Mouse (Mus musculus) kidney, adult 9 months (tissue): ENCODE results near the gene Amotl2.

Source experiments
- DNase-seq: peaks from one replicate; pipeline ENCODE4 v3.0.0; 2022

Gene Amotl2

DNA sequence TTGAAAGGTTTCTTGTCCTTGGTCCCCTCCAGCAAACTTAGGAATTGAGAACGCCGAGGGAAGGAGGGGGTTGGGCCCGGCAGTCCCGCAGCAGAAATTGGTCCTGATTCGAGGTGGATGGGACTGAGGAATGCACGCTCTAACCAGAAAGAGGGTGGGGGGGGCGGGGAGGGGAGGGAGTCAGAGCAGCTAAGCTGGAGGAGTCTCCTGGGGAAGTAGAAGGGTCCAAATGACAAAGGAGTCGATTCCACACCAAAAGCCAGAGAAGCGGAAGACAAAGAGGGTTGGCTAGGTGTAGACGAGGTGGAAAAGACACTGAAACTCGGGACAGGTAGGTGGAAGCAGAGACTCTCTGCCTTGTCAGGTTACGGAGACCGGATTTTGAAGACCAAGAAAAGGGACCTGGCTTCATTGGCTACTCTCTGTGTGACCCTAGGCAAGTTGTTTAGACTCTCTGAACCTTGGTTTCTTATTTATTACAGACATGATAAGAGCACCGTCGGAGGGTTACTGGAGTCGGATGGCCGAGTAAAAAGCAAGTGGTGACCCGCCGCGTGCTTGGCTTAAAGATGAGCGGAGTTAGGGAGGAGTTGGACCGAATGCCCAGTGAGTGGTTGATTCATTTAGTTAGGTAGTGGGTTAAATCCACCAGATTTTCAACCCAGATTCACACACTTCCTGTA lies at the start of gene Amotl2:
Gene Amotl2 (plus strand): TSS at position 192 of the 683 bp plus-strand sequence.
- no peak for DNase-seq

DNA sequence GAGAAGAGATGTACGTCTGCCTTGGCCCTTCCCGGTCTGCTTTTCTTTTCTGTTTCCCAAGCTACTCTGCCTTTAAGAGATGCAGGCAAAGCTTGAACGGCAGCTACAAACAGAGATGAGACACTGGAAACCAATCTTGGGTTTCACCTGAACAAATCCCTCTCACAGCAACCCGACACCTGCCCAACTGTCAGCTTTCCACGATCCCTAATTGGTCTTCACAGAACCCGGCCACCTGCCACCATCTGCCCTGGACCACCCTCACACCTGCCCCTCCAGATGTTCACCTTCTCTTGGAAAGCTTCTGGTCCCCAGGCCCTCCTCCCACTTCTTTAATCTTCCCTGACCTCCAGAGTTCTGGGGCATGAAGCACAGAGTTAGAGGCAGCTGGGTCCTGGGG lies 48.4 kb upstream of the Amotl2 start:
- DNase-seq, result no peak

GRCm38 (mm10) chr9:102668906-102669305 lies 47.6 kb upstream of the Amotl2 start:
- no peak for DNase-seq

DNA sequence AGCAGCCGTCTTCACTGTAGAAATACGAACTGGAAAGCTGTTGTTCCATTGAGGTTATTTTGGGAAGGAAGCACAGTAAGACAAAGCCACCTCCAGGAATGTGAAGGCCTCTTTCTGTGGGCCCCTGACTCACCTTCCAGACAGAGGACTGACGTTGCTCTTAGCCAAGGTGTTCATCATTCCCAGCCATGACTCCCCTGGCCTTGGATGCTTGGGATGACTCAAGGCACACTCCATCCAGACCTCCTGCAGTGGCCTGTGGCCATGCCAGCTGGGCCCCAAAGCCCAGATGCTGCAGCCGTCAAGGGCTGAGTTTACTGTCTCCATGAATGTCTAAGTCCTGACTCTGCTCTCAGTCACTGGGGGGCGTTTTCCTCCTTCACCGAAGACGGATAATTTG lies 43.1 kb upstream of the Amotl2 start:
- no peak for DNase-seq

GRCm38 (mm10) chr9:102675922-102676321 lies 40.5 kb upstream of the Amotl2 start:
- DNase-seq, result no peak

GRCm38 (mm10) chr9:102681470-102681869 lies 35.0 kb upstream of the Amotl2 start:
- no peak for DNase-seq

- DNase-seq, result no peak
Measured at GRCm38 (mm10) chr9:102687943-102688342, 28.5 kb upstream of the Amotl2 start.

GRCm38 (mm10) chr9:102689406-102689939 lies 27.0 kb upstream of the Amotl2 start:
- no peak for DNase-seq

DNA sequence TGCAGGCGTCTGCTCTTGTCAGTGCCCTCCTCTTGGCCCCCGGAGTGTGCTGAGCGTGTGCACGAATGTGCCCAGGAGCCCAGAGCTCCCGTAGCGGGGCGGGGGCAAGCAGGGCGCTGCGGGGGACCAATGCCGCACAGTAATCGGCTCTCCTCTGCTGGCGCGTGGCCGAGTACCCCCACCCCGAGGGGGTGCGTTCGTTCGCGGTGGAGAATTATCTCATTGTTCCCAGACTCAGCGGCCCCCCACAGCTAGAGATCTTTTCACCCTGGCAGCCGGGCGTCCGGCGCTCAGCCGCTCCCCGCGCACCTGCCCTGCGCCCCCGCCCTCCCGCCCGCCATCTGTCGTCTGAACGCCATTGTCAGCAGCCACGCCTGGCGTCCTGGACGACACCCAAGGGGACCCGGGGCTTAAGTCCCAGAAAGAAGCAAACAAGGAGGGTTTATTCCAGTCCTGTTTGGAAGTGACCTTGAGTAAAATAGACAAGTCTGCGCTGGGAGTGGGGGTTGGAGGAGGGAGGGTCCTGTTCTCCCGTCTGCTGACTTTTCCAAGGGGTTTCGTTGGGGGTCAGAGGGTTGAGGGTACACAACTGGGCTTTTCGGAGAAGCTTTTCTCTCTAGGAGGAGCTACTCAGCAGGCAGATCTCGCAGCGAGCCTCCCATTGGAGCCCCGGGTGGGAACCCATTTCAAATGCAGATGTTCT lies 26.4 kb upstream of the Amotl2 start:
- no peak for DNase-seq

DNA sequence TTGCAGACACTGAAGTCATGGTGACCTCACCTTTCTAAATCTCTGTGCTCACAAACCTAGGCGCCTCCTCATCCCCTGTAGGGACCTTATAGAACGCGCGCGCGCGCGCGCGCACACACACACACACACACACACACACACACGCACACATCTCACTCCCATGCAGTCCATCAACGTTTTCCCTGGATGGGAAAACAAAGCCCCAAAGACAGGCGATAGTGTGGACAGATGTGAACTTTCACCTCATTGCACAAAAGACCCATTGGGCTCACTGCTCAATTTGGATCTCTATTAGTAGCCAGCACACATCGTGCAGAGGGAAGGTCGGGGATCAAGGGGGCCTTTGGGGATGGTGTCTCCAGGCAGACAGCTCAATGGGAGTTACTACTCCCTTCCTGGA lies 25.6 kb upstream of the Amotl2 start:
- DNase-seq, result no peak

GRCm38 (mm10) chr9:102692564-102693475 lies 23.7 kb upstream of the Amotl2 start:
- no peak for DNase-seq

GRCm38 (mm10) chr9:102701042-102701441 lies 15.4 kb upstream of the Amotl2 start:
- DNase-seq, result no peak

- peak; percentile 47 for DNase-seq
Measured at GRCm38 (mm10) chr9:102709504-102710135, 6.9 kb upstream of the Amotl2 start.

DNA sequence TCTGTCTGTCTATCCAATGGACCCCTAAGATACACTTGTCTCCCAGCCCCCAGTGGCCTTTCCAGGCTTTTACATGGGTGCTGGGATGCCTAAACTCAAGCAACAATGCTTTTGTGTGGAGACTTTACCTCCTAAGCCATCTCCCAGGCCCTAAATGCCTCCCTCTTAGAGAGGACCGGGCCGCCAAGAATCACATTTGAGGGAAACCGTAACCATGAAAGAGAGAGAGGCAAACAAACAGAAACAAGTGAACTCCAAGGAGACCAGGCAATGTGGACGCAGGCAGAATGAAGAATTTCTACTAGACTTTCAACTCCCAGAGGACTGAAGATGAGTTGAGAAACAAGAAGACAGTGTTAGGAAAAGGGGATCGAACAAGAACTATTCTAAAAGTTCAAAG lies 6.0 kb upstream of the Amotl2 start:
- no peak for DNase-seq

- peak; percentile 79 for DNase-seq
Measured at GRCm38 (mm10) chr9:102713797-102714196, 2.7 kb upstream of the Amotl2 start.

GRCm38 (mm10) chr9:102714893-102715505 lies 1.5 kb upstream of the Amotl2 start:
- peak; percentile 63 for DNase-seq

GRCm38 (mm10) chr9:102715506-102715900 lies 969 bp upstream of the Amotl2 start:
- peak; percentile 76 for DNase-seq

GRCm38 (mm10) chr9:102717164-102717885 lies 853 bp downstream of the Amotl2 start:
- peak; percentile 98 for DNase-seq

DNA sequence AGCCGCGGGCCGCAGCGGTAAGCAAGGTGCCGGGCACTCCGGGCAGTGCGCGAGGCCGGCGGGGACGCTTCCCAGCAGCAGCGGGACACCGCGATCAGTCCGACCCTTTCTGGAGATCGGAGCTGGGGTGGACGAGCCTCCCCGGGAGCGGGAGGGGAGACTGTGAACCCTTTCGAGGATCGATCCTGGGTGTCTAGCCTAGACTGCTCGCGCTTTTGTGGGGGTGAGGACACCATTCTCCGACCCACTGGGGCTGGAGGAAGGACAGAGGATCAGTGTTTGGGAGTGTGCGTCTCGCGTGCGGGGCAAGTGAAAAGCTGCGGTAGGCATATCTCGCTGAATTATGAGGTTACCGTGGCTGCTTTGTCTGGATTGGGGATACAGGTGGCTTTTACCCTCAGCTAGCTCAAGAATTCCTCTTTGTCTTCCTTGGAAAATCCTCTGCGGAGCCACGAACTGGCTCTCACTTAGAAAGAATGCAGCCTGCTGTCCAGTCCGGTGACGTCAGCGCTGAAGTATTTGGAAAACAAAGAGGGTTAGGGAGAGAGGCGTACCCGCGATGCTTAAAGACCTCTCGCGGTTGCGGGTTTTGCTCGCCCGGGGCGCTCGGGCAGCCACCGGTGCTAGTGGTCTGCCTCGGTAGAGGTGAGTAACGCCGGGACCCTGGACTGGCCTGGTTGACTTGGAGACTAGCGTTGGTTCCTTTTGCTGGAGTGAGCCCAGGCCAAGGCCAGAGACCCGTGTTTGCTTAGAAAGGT lies 1.6 kb downstream of the Amotl2 start:
- DNase-seq, result peak; percentile 92

DNA sequence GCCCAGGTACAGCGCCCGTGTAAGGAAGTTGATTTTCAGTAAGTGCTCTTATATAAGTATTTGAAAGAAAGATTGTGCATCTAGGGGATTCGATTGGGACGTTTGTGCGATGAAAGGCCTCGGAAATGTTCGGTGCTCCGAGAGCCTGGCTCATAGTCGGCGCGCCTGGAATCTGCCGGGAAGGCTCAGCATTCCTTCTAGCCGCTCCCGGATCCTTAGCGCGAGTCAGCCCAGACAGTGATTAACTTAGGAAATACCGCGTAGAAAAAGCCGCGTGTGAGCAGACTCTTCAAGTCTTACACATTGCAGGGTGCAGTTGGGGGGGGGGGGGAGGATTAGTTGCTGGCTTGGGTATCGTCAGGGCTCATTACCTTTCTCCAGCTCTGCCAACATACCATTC lies 2.2 kb downstream of the Amotl2 start:
- DNase-seq, result no peak

DNA sequence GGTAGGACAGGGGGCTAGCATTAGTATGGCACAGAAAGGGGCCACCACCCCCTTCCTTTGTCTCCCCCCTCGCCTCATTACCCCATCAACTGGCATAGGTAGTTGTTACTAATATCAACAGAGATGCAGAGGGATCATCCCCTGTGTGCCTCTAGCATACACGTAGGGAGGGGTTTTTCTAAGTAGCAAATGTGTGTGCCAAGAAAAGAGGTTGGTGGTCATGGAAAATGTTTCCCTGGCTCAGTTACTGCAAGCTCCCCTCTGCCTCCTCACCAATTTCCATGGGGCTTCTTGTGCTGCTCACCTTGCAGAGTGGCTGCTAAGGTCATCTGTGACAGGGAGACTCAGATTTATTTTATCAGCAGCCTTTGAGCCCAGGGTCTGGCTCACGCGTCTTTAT lies 2.6 kb downstream of the Amotl2 start:
- peak; percentile 40 for DNase-seq
